Mouse (Mus musculus) heart, adult 2 months (tissue): ENCODE measurements at regions not wholly inside any gene's neighbourhood (a gene's known extent, or its start where the extent isn't known, plus 50 kb on each side); places are given as distances from the start of the nearest gene placed in this dataset.

Experiments
- CTCF ChIP-seq: fragments of 200-600 bp; IDR thresholded peaks from 2 replicates; pipeline ENCODE4 v1.8.1; 2022; ENCODE audit warnings: antibody characterized with exemption, mild to moderate bottlenecking, moderate library complexity
- EP300 ChIP-seq: fragments of 200-500 bp; IDR thresholded peaks from 2 replicates; pipeline ENCODE4 v1.6.1; 2011; ENCODE audit warnings: low read depth, low read length, control low read depth; ENCODE audit not compliant: insufficient read depth

GRCm38 (mm10) chr2:137635019-137635621 is 518.7 kb upstream of the Jag1 start:
- TF ChIP-seq CTCF: no peak
- no peak for TF ChIP-seq EP300
